Mouse (Mus musculus) intestine, postnatal 0 days (tissue): ENCODE data around the gene Glis3. TPM values are rescaled to one million over a fixed set of nuclear protein-coding genes. Genes with fewer than 3 reads are reported as not detected.

ENCODE experiments used
- ATAC-seq: fragments of 200-750 bp; cut with Nextera tagmentation; 2 replicates; pipeline ENCODE4 v1.8.0; 2017; ENCODE audit warnings: mild to moderate bottlenecking, moderate TSS enrichment, moderate library complexity
- H3K27ac ChIP-seq: fragments of 300-500 bp; sonication (generic); 2 replicates; pipeline ENCODE4 v1.5.1; 2014; ENCODE audit warnings: mild to moderate bottlenecking, low read depth, low read length, moderate library complexity
- H3K27me3 ChIP-seq: fragments of 300-500 bp; sonication (generic); replicated peaks from 2 replicates; pipeline ENCODE4 v1.6.1; 2014; ENCODE audit warnings: low read length, mixed read lengths; ENCODE audit not compliant: control insufficient read depth, insufficient read depth
- H3K36me3 ChIP-seq: fragments of 300-500 bp; sonication (generic); 2 replicates; pipeline ENCODE4 v1.6.1; 2014; ENCODE audit warnings: mild to moderate bottlenecking, moderate library complexity; ENCODE audit not compliant: control insufficient read depth, insufficient read depth
- H3K4me1 ChIP-seq: fragments of 300-500 bp; sonication (generic); replicated peaks from 2 replicates; pipeline ENCODE4 v1.6.1; 2014; ENCODE audit warnings: antibody characterized with exemption, low read length, mixed read lengths; ENCODE audit not compliant: control insufficient read depth, insufficient read depth
- H3K4me2 ChIP-seq: fragments of 300-500 bp; sonication (generic); replicated peaks from 2 replicates; pipeline ENCODE4 v1.6.1; 2014; ENCODE audit warnings: low read depth, mild to moderate bottlenecking, moderate library complexity
- H3K4me3 ChIP-seq: fragments of 300-500 bp; sonication (generic); 2 replicates; pipeline ENCODE4 v1.5.1; 2014; ENCODE audit warnings: low read depth, low read length
- H3K9ac ChIP-seq: fragments of 300-500 bp; sonication (generic); 2 replicates; pipeline ENCODE4 v1.6.1; 2014; ENCODE audit warnings: mild to moderate bottlenecking, low read depth, low read length
- H3K9me3 ChIP-seq: fragments of 300-500 bp; sonication (generic); 2 replicates; pipeline ENCODE4 v1.6.1; 2016; ENCODE audit warnings: mixed run types; ENCODE audit not compliant: control insufficient read depth
- CTCF ChIP-seq: sonication (generic); IDR thresholded peaks from 2 replicates; pipeline ENCODE4 v1.5.1; 2016; ENCODE audit warnings: low read depth, mild to moderate bottlenecking, control low read depth, antibody characterized with exemption, moderate library complexity
- WGBS: fragments of 180-500 bp; shearing (Covaris S2); extraction: QIAGEN DNeasy Blood & Tissue Kit; methylation state at CpG from one replicate; pipeline ENCODE4 v1.1.7; 2014; 5-methylcytosine and 5-hydroxymethylcytosine counted together
- polyA plus RNA-seq: library from polyadenylated mRNA; unstranded; fragments of >200 nt; fragmentation: Nextera tagmentation; extraction: Ambion mirVana; gene quantifications from 2 replicates; pipeline ENCODE4 v1.2.1, GENCODE M21; 2015

Glis3 gene
- polyA plus RNA-seq, 1 experiment from 2014 or later: 0.86 TPM

- Histone ChIP-seq H3K27me3 (no peaks in the 10 kb centered on the region), H3K4me2 (no peak overlapping the region), H3K4me3 (no peak overlapping the region), H3K4me1 (no peaks in the 10 kb centered on the region), H3K36me3 (no peaks in the 10 kb centered on the region), H3K9ac (no peak overlapping the region), H3K9me3 (no peaks in the 10 kb centered on the region), H3K27ac (no peak overlapping the region)
- no peak for TF ChIP-seq CTCF
- ATAC-seq: no peak
- 75% methylated on average over 7 of the region's 7 CpGs for WGBS
Observed at GRCm38 (mm10) chr19:28591736-28592477, 88.0 kb downstream of the Glis3 start.

GRCm38 (mm10) chr19:28580499-28580898, 99.4 kb downstream of the Glis3 start:
- no peak overlapping the region for H3K4me2 ChIP-seq
- H3K4me1 ChIP-seq: no peaks in the 10 kb centered on the region
- no peak for ATAC-seq
- WGBS: 74% methylated on average over 8 of the region's 8 CpGs
- H3K27ac ChIP-seq: no peak overlapping the region
- H3K9ac ChIP-seq: no peak overlapping the region
- H3K4me3 ChIP-seq: no peak overlapping the region
- no peaks in the 10 kb centered on the region for H3K9me3 ChIP-seq
- H3K27me3 ChIP-seq: no peaks in the 10 kb centered on the region
- TF ChIP-seq CTCF: no peak
- H3K36me3 ChIP-seq: no peaks in the 10 kb centered on the region

- H3K36me3 ChIP-seq: no peaks in the 10 kb centered on the region
- H3K9me3 ChIP-seq: no peaks in the 10 kb centered on the region
- no peaks in the 10 kb centered on the region for H3K27me3 ChIP-seq
- no peak overlapping the region for H3K4me2 ChIP-seq
- no peak for TF ChIP-seq CTCF
- H3K4me1 ChIP-seq: no peaks in the 10 kb centered on the region
- H3K9ac ChIP-seq: no peak overlapping the region
- WGBS: 65% methylated on average over 14 of the region's 14 CpGs
- H3K4me3 ChIP-seq: no peak overlapping the region
- no peak for ATAC-seq
- H3K27ac ChIP-seq: no peak overlapping the region
Observed at GRCm38 (mm10) chr19:28579724-28580375, 100.0 kb downstream of the Glis3 start.

GRCm38 (mm10) chr19:28577023-28577422, 102.9 kb downstream of the Glis3 start:
- Histone ChIP-seq H3K27ac (no peak overlapping the region), H3K27me3 (no peaks in the 10 kb centered on the region), H3K4me3 (no peak overlapping the region), H3K4me2 (no peak overlapping the region), H3K9ac (no peak overlapping the region), H3K36me3 (no peaks in the 10 kb centered on the region), H3K9me3 (no peaks in the 10 kb centered on the region), H3K4me1 (no peaks in the 10 kb centered on the region)
- WGBS: 95% methylated on average over 12 of the region's 12 CpGs
- TF ChIP-seq CTCF: no peak
- ATAC-seq: no peak

DNA sequence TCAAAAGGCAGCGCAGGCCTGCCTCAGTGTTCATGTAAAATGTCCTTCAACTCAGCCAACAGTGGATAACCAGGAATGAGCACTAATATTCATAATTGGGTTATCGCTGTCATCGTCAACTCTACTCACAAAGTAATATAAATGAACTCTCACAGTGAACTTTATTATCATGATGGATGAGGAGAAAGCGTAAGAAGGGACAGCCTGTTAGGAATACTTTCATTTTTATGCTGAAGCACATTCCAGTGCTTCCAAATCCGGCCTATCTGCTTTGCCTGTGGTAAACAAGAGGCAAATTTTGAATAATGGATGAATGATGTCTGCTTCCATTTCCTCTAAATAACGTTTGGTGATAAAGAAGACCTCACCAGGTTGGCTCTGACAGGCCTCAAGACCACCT, 103.3 kb downstream of the Glis3 start:
- no peak overlapping the region for H3K9ac ChIP-seq
- WGBS: 78% methylated on average over 6 of the region's 6 CpGs
- ATAC-seq: no peak
- no peak overlapping the region for H3K4me2 ChIP-seq
- H3K27ac ChIP-seq: no peak overlapping the region
- TF ChIP-seq CTCF: no peak
- no peak overlapping the region for H3K4me3 ChIP-seq
- no peaks in the 10 kb centered on the region for H3K27me3 ChIP-seq
- no peaks in the 10 kb centered on the region for H3K36me3 ChIP-seq
- no peaks in the 10 kb centered on the region for H3K4me1 ChIP-seq
- no peaks in the 10 kb centered on the region for H3K9me3 ChIP-seq

- Histone ChIP-seq H3K36me3 (no peaks in the 10 kb centered on the region), H3K4me3 (no peak overlapping the region), H3K27ac (no peak overlapping the region), H3K9me3 (no peaks in the 10 kb centered on the region), H3K4me2 (no peak overlapping the region), H3K9ac (no peak overlapping the region), H3K27me3 (no peaks in the 10 kb centered on the region), H3K4me1 (no peaks in the 10 kb centered on the region)
- TF ChIP-seq CTCF: no peak
- 89% methylated on average over 3 of the region's 3 CpGs for WGBS
- ATAC-seq: no peak
Observed at GRCm38 (mm10) chr19:28573641-28574040, 106.2 kb downstream of the Glis3 start.
